Mouse (Mus musculus): ENCODE measurements around the gene Gm45902. TPM values are rescaled to one million over a fixed set of nuclear protein-coding genes. Genes with fewer than 3 reads are reported as not detected.

Gm45902 gene
- 0.73 and 0.74 TPM in 2 replicates for polyA plus RNA-seq (2021; fragmentation: Nextera tagmentation)
- long read RNA-seq, experiment 1, partial matches to known transcripts = 1 of 1 reads
- long read RNA-seq, experiment 1, other reads (novel, unspliced or antisense) = 0 of 1 reads
- long read RNA-seq, experiment 2, full-length matches to known transcripts = 3 of 6 reads
- long read RNA-seq, experiment 2, partial matches to known transcripts = 3 of 6 reads
- long read RNA-seq, experiment 2, other reads (novel, unspliced or antisense) = 0 of 6 reads

GRCm38 (mm10) chr2:3512552-3513454, at the start of gene Gm45902, which contains the start of the genes Hspa14 and Cdnf:
Gene Gm45902 (minus strand): TSS chr2:3512790.
Gene Hspa14 (minus strand): TSS chr2:3512814.
Gene Cdnf (plus strand): TSS chr2:3513030.

GRCm38 (mm10) chr2:3474861-3475283, 37.7 kb downstream of the Gm45902 start, which contains the start of gene Suv39h2:
Gene Suv39h2 (minus strand): TSS chr2:3475031.

Other genes starting within 250 kb of the Gm45902 start
- gene Nmt2, start 228.6 kb downstream of the Gm45902 start, polyA plus RNA-seq (2021; fragmentation: Nextera tagmentation) = 76.2 and 125 TPM in 2 replicates
- 11.7 and 14.4 TPM in 2 replicates for gene Rpp38, start 180.1 kb downstream of the Gm45902 start, polyA plus RNA-seq (2021; fragmentation: Nextera tagmentation)
- gene Acbd7, start 176.6 kb downstream of the Gm45902 start, polyA plus RNA-seq (2021; fragmentation: Nextera tagmentation) = 2.2 and 2.7 TPM in 2 replicates
- gene Olah, start 115.6 kb downstream of the Gm45902 start, polyA plus RNA-seq (2021; fragmentation: Nextera tagmentation) = not detected in 2 replicates
- 34.4 and 55.5 TPM in 2 replicates for gene Meig1, start 90.1 kb downstream of the Gm45902 start, polyA plus RNA-seq (2021; fragmentation: Nextera tagmentation)
- 4.0 and 4.6 TPM in 2 replicates for gene Dclre1c, start 88.7 kb downstream of the Gm45902 start, polyA plus RNA-seq (2021; fragmentation: Nextera tagmentation)
- 1.8 and 2.1 TPM in 2 replicates for gene Suv39h2, start 37.8 kb downstream of the Gm45902 start, polyA plus RNA-seq (2021; fragmentation: Nextera tagmentation)
- gene Hspa14, start within 50 bp of the Gm45902 start, polyA plus RNA-seq (2021; fragmentation: Nextera tagmentation) = 33.2 and 36.7 TPM in 2 replicates
- gene Cdnf, start 240 bp upstream of the Gm45902 start, polyA plus RNA-seq (2021; fragmentation: Nextera tagmentation) = 0.09 and 0.20 TPM in 2 replicates
- 4.7 and 5.1 TPM in 2 replicates for gene Fam107b, start 57.7 kb upstream of the Gm45902 start, polyA plus RNA-seq (2021; fragmentation: Nextera tagmentation)

Measured in layer of hippocampus, adult 6 months (tissue).